Mouse (Mus musculus): ENCODE measurements at regions not wholly inside any gene's neighbourhood (a gene's known extent, or its start where the extent isn't known, plus 50 kb on each side); places are given as distances from the start of the nearest gene placed in this dataset.

DNA sequence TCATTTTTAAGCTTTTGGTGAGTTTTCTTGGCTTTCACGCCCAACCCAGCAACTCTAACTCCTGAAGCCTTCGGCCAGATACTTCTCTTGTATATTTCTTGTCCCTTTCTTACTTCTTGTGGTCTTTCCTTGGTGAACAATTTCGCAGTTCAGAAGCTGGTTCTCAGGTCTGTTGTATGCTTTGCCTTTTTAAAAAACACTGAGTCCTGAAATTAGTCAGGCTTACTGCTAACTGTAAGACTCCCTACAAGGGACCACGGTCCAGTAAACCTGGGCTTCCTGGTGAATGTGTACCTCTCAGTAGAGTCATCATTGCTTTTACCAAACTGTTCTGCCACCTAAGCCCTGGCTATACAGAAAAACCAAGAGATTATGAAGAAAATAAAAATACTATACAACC lies 81.3 kb upstream of the Olig3 start:
- H3K9ac ChIP-seq (replicated peaks; ENCODE audit: low read length) = no peak overlapping the region
- ATAC-seq (replicated peaks; ENCODE audit: insufficient number of reproducible peaks, low FRiP score, low TSS enrichment, low read depth) (no peak), DNase-seq (ENCODE audit: low spot score) (no peak)
- H3K4me2 ChIP-seq (ENCODE audit: low read depth, low read length) = no peak overlapping the region
- no peak overlapping the region for H3K27ac ChIP-seq (replicated peaks; ENCODE audit: low read depth, low read length)
- no peaks in the 10 kb centered on the region for H3K27me3 ChIP-seq (ENCODE audit: control insufficient read depth, insufficient read depth, low read length)
- no peaks in the 10 kb centered on the region for H3K4me1 ChIP-seq (ENCODE audit: control insufficient read depth, insufficient read depth, low read length)
- H3K36me3 ChIP-seq (replicated peaks; ENCODE audit: control insufficient read depth, insufficient read depth, low read depth, low read length) = no peaks in the 10 kb centered on the region
- H3K4me3 ChIP-seq (ENCODE audit: low read depth, low read length) = no peak overlapping the region
- no peaks in the 10 kb centered on the region for H3K9me3 ChIP-seq (replicated peaks; ENCODE audit: control insufficient read depth, low read length)
- 87% methylated on average over 4 of the region's 4 CpGs for WGBS

DNA sequence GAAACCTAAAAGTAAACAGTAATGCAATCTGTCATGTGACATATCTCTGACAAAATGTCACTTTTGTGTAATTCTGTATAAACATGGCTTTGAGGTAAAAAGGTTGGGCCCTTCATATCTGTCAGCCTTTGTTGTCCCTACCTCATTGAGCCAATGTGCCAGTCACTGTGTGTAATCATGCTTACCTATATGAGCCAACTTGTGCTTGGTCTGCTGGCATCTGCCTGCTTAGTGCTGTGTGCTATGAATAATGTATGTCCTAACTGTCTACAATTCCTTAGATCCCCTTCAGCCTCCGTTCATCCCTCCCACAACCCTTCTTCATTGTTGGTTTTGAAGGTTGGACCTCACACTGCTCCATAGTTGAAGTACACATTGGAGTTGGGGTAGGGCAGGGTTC lies 86.9 kb upstream of the Olig3 start:
- no peak overlapping the region for H3K27ac ChIP-seq (replicated peaks; ENCODE audit: low read depth, low read length)
- DNase-seq (ENCODE audit: low spot score) = no peak
- no peak overlapping the region for H3K9ac ChIP-seq (replicated peaks; ENCODE audit: low read length)
- no peak overlapping the region for H3K4me2 ChIP-seq (ENCODE audit: low read depth, low read length)
- H3K9me3 ChIP-seq (replicated peaks; ENCODE audit: control insufficient read depth, low read length) = no peaks in the 10 kb centered on the region
- H3K4me1 ChIP-seq (ENCODE audit: control insufficient read depth, insufficient read depth, low read length) = no peaks in the 10 kb centered on the region
- no peaks in the 10 kb centered on the region for H3K36me3 ChIP-seq (replicated peaks; ENCODE audit: control insufficient read depth, insufficient read depth, low read depth, low read length)
- ATAC-seq (replicated peaks; ENCODE audit: insufficient number of reproducible peaks, low FRiP score, low TSS enrichment, low read depth) = no peak
- WGBS = 86% methylated on average over 1 of the region's 1 CpGs
- no peak overlapping the region for H3K4me3 ChIP-seq (ENCODE audit: low read depth, low read length)
- no peaks in the 10 kb centered on the region for H3K27me3 ChIP-seq (ENCODE audit: control insufficient read depth, insufficient read depth, low read length)

DNA sequence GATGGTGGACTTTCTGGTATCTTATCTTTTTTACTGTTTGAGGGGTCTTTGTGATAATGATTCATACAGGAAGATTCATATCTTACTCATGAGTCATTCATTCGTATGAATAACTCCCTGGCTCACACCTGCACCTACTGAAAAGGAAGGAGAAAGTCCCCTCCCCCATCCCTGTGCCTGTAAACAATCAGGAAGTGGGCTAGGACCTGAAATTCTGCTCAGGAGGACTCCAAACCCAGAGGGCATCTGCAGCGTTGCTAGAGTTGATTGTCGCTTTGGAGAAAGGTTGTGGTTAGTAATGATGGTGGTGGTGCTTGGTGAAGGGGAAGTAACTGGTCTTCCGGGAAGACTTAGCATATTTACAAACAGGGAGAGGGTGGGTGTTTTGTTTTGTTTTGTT lies 88.3 kb upstream of the Olig3 start:
- ATAC-seq (replicated peaks; ENCODE audit: insufficient number of reproducible peaks, low FRiP score, low TSS enrichment, low read depth) (no peak), DNase-seq (ENCODE audit: low spot score) (no peak)
- no peaks in the 10 kb centered on the region for H3K9me3 ChIP-seq (replicated peaks; ENCODE audit: control insufficient read depth, low read length)
- no peak overlapping the region for H3K4me2 ChIP-seq (ENCODE audit: low read depth, low read length)
- 62% methylated on average over 4 of the region's 4 CpGs for WGBS
- no peak overlapping the region for H3K27ac ChIP-seq (replicated peaks; ENCODE audit: low read depth, low read length)
- H3K4me3 ChIP-seq (ENCODE audit: low read depth, low read length) = no peak overlapping the region
- H3K27me3 ChIP-seq (ENCODE audit: control insufficient read depth, insufficient read depth, low read length) = no peaks in the 10 kb centered on the region
- H3K36me3 ChIP-seq (replicated peaks; ENCODE audit: control insufficient read depth, insufficient read depth, low read depth, low read length) = no peaks in the 10 kb centered on the region
- H3K9ac ChIP-seq (replicated peaks; ENCODE audit: low read length) = no peak overlapping the region
- H3K4me1 ChIP-seq (ENCODE audit: control insufficient read depth, insufficient read depth, low read length) = no peaks in the 10 kb centered on the region

DNA sequence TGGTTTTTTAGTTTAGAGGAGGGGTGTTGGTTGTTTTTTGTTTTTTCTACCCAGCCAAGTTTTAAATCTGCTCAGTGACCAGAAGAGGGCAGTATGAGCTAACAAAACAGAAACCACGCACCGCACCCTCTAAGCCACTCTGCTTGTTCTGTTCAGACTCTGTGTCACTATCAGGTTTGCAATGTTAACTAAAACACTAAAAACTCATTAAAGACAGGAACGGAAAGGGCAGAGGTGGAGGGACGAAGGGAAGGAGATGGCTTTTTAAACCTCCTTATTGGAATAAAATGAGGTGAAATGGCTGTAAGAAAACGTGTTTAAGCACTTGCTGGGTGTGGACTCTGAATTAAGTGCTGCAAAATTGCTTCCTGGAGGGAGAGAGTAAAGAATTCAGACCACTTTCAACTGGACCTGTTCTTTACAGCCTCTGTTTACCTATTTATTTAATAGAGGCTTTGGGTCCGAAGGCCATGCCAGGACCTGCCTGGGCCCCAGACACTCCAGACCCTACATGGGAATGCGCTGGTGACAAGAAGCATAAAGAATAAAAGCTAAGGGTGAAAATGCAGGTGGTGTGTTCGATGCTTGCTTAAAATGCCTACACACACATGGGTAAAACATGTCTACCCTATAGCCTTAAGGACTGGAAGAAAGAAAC lies 116.1 kb upstream of the Olig3 start:
- Histone ChIP-seq H3K4me2 (ENCODE audit: low read depth, low read length) (no peak overlapping the region), H3K27ac (replicated peaks; ENCODE audit: low read depth, low read length) (no peak overlapping the region), H3K36me3 (replicated peaks; ENCODE audit: control insufficient read depth, insufficient read depth, low read depth, low read length) (no peaks in the 10 kb centered on the region), H3K9ac (replicated peaks; ENCODE audit: low read length) (no peak overlapping the region), H3K4me1 (ENCODE audit: control insufficient read depth, insufficient read depth, low read length) (no peaks in the 10 kb centered on the region), H3K9me3 (replicated peaks; ENCODE audit: control insufficient read depth, low read length) (no peaks in the 10 kb centered on the region), H3K4me3 (ENCODE audit: low read depth, low read length) (no peak overlapping the region), H3K27me3 (ENCODE audit: control insufficient read depth, insufficient read depth, low read length) (no peaks in the 10 kb centered on the region)
- ATAC-seq (replicated peaks; ENCODE audit: insufficient number of reproducible peaks, low FRiP score, low TSS enrichment, low read depth) (no peak), DNase-seq (ENCODE audit: low spot score) (peak; percentile 73)
- WGBS = 35% methylated on average over 8 of the region's 8 CpGs

DNA sequence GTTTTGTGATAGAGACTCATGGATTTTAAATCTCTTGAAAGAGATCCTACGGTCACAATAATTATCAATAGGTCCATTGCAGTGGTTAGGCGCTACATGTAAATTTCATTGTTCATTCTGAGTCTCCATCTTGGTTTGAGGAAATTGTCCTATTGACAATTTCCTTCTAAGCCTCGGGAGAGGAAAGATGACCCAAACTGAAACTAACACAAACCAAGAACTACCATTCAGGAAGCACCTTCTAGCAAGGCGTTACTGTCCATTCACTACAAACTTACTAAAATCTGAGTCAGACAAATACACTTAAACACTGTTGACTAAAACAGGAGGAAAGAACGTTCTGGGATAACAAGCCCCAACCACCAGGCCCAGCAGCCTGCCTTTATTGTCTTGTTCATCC lies 140.1 kb upstream of the Olig3 start:
- DNase-seq (ENCODE audit: low spot score) = no peak
- Histone ChIP-seq H3K4me3 (ENCODE audit: low read depth, low read length) (no peak overlapping the region), H3K27ac (replicated peaks; ENCODE audit: low read depth, low read length) (no peak overlapping the region), H3K4me2 (ENCODE audit: low read depth, low read length) (no peak overlapping the region), H3K27me3 (ENCODE audit: control insufficient read depth, insufficient read depth, low read length) (no peaks in the 10 kb centered on the region), H3K9me3 (replicated peaks; ENCODE audit: control insufficient read depth, low read length) (no peaks in the 10 kb centered on the region), H3K4me1 (ENCODE audit: control insufficient read depth, insufficient read depth, low read length) (no peaks in the 10 kb centered on the region), H3K9ac (replicated peaks; ENCODE audit: low read length) (no peak overlapping the region), H3K36me3 (replicated peaks; ENCODE audit: control insufficient read depth, insufficient read depth, low read depth, low read length) (no peaks in the 10 kb centered on the region)
- no peak for ATAC-seq (replicated peaks; ENCODE audit: insufficient number of reproducible peaks, low FRiP score, low TSS enrichment, low read depth)
- 89% methylated on average over 5 of the region's 5 CpGs for WGBS

DNA sequence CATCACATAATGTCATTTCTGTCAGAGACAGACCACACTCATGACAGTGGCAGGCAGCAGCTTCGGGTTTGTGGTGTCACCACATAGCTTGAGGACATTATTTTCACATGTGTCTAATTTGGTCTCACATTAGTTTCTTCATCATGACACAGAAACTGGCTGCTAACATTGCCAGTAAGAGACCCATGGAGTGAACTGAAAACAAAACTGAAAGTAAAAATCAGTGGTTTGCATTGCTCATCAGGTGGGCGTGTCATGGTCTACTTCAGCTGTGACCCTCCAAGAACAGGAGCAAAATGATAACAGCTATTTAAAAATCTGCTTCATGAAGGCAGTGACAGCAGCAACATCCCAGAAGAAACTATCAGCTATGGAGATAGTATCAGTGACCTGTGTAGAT lies 146.6 kb upstream of the Olig3 start:
- Histone ChIP-seq H3K9ac (replicated peaks; ENCODE audit: low read length) (no peak overlapping the region), H3K4me3 (ENCODE audit: low read depth, low read length) (no peak overlapping the region), H3K9me3 (replicated peaks; ENCODE audit: control insufficient read depth, low read length) (no peaks in the 10 kb centered on the region)

DNA sequence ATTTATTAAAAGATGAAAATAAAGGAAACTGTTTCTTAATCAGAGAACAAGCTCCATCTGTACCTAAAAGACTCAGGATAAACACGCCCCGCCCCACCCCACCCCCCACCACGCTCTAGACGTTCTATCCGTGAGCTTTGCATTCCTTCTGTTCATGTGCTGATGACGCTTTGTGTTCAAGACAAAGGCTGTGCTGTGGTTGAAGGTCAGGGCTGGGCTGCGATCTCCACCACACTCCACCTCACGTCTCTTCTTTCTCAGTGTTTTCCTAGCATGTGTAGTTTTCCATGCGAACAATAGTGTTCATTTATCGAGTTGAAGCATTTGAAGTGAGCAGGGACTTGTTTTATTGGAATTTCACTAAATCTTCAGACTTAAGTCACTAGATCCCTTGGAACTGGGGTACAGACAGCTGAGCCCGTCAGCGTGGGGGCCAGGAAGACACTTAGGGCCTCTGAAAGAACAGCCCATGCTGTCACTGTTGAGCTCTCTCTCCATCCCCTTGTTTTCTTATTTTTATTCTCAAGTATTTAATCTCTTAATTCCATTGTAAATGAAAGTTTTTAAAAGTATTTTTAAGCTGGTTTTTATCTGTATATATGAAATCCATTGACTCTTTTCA lies 148.1 kb upstream of the Olig3 start:
- Histone ChIP-seq H3K4me2 (ENCODE audit: low read depth, low read length) (no peak overlapping the region), H3K27ac (replicated peaks; ENCODE audit: low read depth, low read length) (no peak overlapping the region)
- WGBS = 11% methylated on average over 12 of the region's 12 CpGs

More for the DNA sequence above, 146.6 kb upstream of the Olig3 start:
- ATAC-seq (replicated peaks; ENCODE audit: insufficient number of reproducible peaks, low FRiP score, low TSS enrichment, low read depth) = no peak
- H3K27me3 ChIP-seq (ENCODE audit: control insufficient read depth, insufficient read depth, low read length) = no peaks in the 10 kb centered on the region
- H3K27ac ChIP-seq (replicated peaks; ENCODE audit: low read depth, low read length) = no peak overlapping the region
- H3K4me2 ChIP-seq (ENCODE audit: low read depth, low read length) = no peak overlapping the region
- H3K4me1 ChIP-seq (ENCODE audit: control insufficient read depth, insufficient read depth, low read length) = no peaks in the 10 kb centered on the region
- WGBS = 88% methylated on average over 2 of the region's 2 CpGs
- no peak for DNase-seq (ENCODE audit: low spot score)
- no peaks in the 10 kb centered on the region for H3K36me3 ChIP-seq (replicated peaks; ENCODE audit: control insufficient read depth, insufficient read depth, low read depth, low read length)

DNA sequence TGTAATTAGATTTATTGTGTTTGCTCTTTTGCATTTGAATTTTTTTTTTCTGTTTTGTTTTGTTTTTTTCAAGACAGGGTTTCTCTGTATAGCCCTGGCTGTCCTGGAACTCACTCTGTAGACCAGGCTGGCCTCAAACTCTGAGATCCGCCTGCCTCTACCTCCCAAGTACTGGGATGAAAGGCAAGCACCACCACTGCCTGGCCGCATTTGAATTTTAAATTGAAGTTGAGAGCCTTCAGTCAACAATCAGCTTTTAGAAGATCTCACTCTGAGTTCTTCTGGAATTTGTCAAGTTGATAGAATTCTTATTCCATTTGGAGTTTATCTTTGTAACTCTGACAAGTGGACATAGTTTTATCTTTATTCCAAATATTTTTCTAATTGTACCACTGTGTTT lies 148.8 kb upstream of the Olig3 start:
- DNase-seq (ENCODE audit: low spot score) (no peak), ATAC-seq (replicated peaks; ENCODE audit: insufficient number of reproducible peaks, low FRiP score, low TSS enrichment, low read depth) (no peak)
- Histone ChIP-seq H3K9me3 (replicated peaks; ENCODE audit: control insufficient read depth, low read length) (no peaks in the 10 kb centered on the region), H3K9ac (replicated peaks; ENCODE audit: low read length) (no peak overlapping the region), H3K27me3 (ENCODE audit: control insufficient read depth, insufficient read depth, low read length) (no peaks in the 10 kb centered on the region), H3K4me1 (ENCODE audit: control insufficient read depth, insufficient read depth, low read length) (no peaks in the 10 kb centered on the region), H3K36me3 (replicated peaks; ENCODE audit: control insufficient read depth, insufficient read depth, low read depth, low read length) (no peaks in the 10 kb centered on the region), H3K27ac (replicated peaks; ENCODE audit: low read depth, low read length) (no peak overlapping the region), H3K4me2 (ENCODE audit: low read depth, low read length) (no peak overlapping the region), H3K4me3 (ENCODE audit: low read depth, low read length) (no peak overlapping the region)
- WGBS = 71% methylated on average over 2 of the region's 2 CpGs

More for the DNA sequence above, 148.1 kb upstream of the Olig3 start:
- H3K9ac ChIP-seq (replicated peaks; ENCODE audit: low read length) = no peak overlapping the region
- no peaks in the 10 kb centered on the region for H3K9me3 ChIP-seq (replicated peaks; ENCODE audit: control insufficient read depth, low read length)
- no peak overlapping the region for H3K4me3 ChIP-seq (ENCODE audit: low read depth, low read length)
- H3K36me3 ChIP-seq (replicated peaks; ENCODE audit: control insufficient read depth, insufficient read depth, low read depth, low read length) = no peaks in the 10 kb centered on the region
- DNase-seq (ENCODE audit: low spot score) = peak; percentile 40
- H3K4me1 ChIP-seq (ENCODE audit: control insufficient read depth, insufficient read depth, low read length) = no peaks in the 10 kb centered on the region
- ATAC-seq (replicated peaks; ENCODE audit: insufficient number of reproducible peaks, low FRiP score, low TSS enrichment, low read depth) = peak; percentile 72
- H3K27me3 ChIP-seq (ENCODE audit: control insufficient read depth, insufficient read depth, low read length) = no peaks in the 10 kb centered on the region
